9 mouse cellular contexts compared by ENCODE assay signal in genomic region chr1:57174289-57174890, GRCm38 (mm10).
DNase-seq lines count a peak whose midpoint lies in the region; ATAC-seq lines count a peak whose summit lies in the region.
"Had no signal": no experiment of that assay in that cellular context is flagged by ENCODE, and none has a peak within 500 bp of the region (broad histone marks: within the 10 kb centered on the region; RNA-seq: fewer than 3 reads in every experiment).

No protein-coding gene starts in this region.

- 78% methylated on average over 10 of the region's 10 CpGs for WGBS in midbrain, embryonic 12.5 days
- WGBS in midbrain, embryonic 10.5 days = 78% methylated on average over 10 of the region's 10 CpGs
- 46% methylated on average over 10 of the region's 10 CpGs for WGBS in embryonic facial prominence, embryonic 14.5 days
- WGBS in midbrain, embryonic 15.5 days = 58% methylated on average over 10 of the region's 10 CpGs

- no peak overlapping the region for H3K27ac ChIP-seq in midbrain, embryonic 12.5 days (replicated peaks)
- H3K27ac ChIP-seq in midbrain, embryonic 10.5 days (replicated peaks) = no peak overlapping the region
- no peak overlapping the region for H3K27ac ChIP-seq in embryonic facial prominence, embryonic 14.5 days (replicated peaks; ENCODE audit: low read depth, low read length)
- H3K27ac ChIP-seq in midbrain, embryonic 15.5 days = no peak overlapping the region
- H3K27ac ChIP-seq: intestine, embryonic 15.5 days had no signal

- H3K36me3 ChIP-seq in midbrain, embryonic 12.5 days = no peaks in the 10 kb centered on the region
- no peaks in the 10 kb centered on the region for H3K36me3 ChIP-seq in midbrain, embryonic 10.5 days
- no peaks in the 10 kb centered on the region for H3K36me3 ChIP-seq in embryonic facial prominence, embryonic 14.5 days (ENCODE audit: control insufficient read depth, insufficient read depth, low read length)
- H3K36me3 ChIP-seq in midbrain, embryonic 15.5 days (replicated peaks) = no peaks in the 10 kb centered on the region
- H3K36me3 ChIP-seq: intestine, embryonic 15.5 days had no signal

- no peak overlapping the region for H3K4me3 ChIP-seq in midbrain, embryonic 12.5 days
- no peak overlapping the region for H3K4me3 ChIP-seq in midbrain, embryonic 10.5 days
- no peak overlapping the region for H3K4me3 ChIP-seq in embryonic facial prominence, embryonic 14.5 days (ENCODE audit: low read depth, low read length)
- no peak overlapping the region for H3K4me3 ChIP-seq in midbrain, embryonic 15.5 days
- H3K4me3 ChIP-seq: intestine, embryonic 15.5 days had no signal

- ATAC-seq in midbrain, embryonic 12.5 days (ENCODE audit: low FRiP score, low read depth) = peak; percentile 70; the same call in 1 of the 2 replicates
- peak; percentile 70; the same call in 1 of the 2 replicates for ATAC-seq in embryonic facial prominence, embryonic 14.5 days (ENCODE audit: low read depth)
- ATAC-seq in midbrain, embryonic 15.5 days (replicated peaks) = peak; percentile 76
- ATAC-seq: intestine, embryonic 15.5 days had no signal

- H3K9me3 ChIP-seq in midbrain, embryonic 12.5 days = no peaks in the 10 kb centered on the region
- H3K9me3 ChIP-seq in midbrain, embryonic 10.5 days (replicated peaks) = no peaks in the 10 kb centered on the region
- no peaks in the 10 kb centered on the region for H3K9me3 ChIP-seq in embryonic facial prominence, embryonic 14.5 days (ENCODE audit: control insufficient read depth, low read length)
- no peaks in the 10 kb centered on the region for H3K9me3 ChIP-seq in midbrain, embryonic 15.5 days
- H3K9me3 ChIP-seq: intestine, embryonic 15.5 days had no signal

- H3K9ac ChIP-seq in midbrain, embryonic 12.5 days (replicated peaks) = no peak overlapping the region
- no peak overlapping the region for H3K9ac ChIP-seq in embryonic facial prominence, embryonic 14.5 days (ENCODE audit: low read depth, low read length)
- H3K9ac ChIP-seq in midbrain, embryonic 15.5 days = no peak overlapping the region
- H3K9ac ChIP-seq: intestine, embryonic 15.5 days had no signal

- peak; percentile 51 to 66 for DNase-seq in cerebellum, postnatal 10 days
- DNase-seq in cerebellum, adult 11-12 months = no peak
- DNase-seq in midbrain, embryonic 10.5 days (ENCODE audit: low spot score) = no peak
- DNase-seq in embryonic facial prominence, embryonic 14.5 days (ENCODE audit: low spot score) = peak; percentile 89
- DNase-seq in left cerebral cortex, adult 11 months (ENCODE audit: low spot score) = no peak
- DNase-seq in spleen, adult 12 weeks (ENCODE audit: low spot score) = no peak

- no peak overlapping the region for H3K4me2 ChIP-seq in midbrain, embryonic 12.5 days (replicated peaks)
- no peak overlapping the region for H3K4me2 ChIP-seq in embryonic facial prominence, embryonic 14.5 days (ENCODE audit: low read depth, low read length)
- H3K4me2 ChIP-seq in midbrain, embryonic 15.5 days = no peak overlapping the region
- H3K4me2 ChIP-seq: intestine, embryonic 15.5 days had no signal

- 0 out of 2 replicates have a peak, but pooled peaks cover 4% of the 10 kb centered on the region for H3K4me1 ChIP-seq in midbrain, embryonic 12.5 days
- H3K4me1 ChIP-seq in midbrain, embryonic 10.5 days = no peaks in the 10 kb centered on the region
- H3K4me1 ChIP-seq in embryonic facial prominence, embryonic 14.5 days (ENCODE audit: control insufficient read depth, insufficient read depth, low read length) = peaks cover 3% of the 10 kb centered on the region; the same call in 1 of the 2 replicates
- no peaks in the 10 kb centered on the region for H3K4me1 ChIP-seq in midbrain, embryonic 15.5 days
- H3K4me1 ChIP-seq: intestine, embryonic 15.5 days had no signal

- H3K27me3 ChIP-seq in midbrain, embryonic 12.5 days = no peaks in the 10 kb centered on the region
- no peaks in the 10 kb centered on the region for H3K27me3 ChIP-seq in midbrain, embryonic 10.5 days (ENCODE audit: low read depth, poor library complexity, severe bottlenecking)
- no peaks in the 10 kb centered on the region for H3K27me3 ChIP-seq in embryonic facial prominence, embryonic 14.5 days (replicated peaks; ENCODE audit: control insufficient read depth, insufficient read depth, low read length)
- H3K27me3 ChIP-seq in midbrain, embryonic 15.5 days (replicated peaks) = no peaks in the 10 kb centered on the region
- H3K27me3 ChIP-seq: intestine, embryonic 15.5 days had no signal

Comparison
In these comparisons a context has a peak if more than half of its experiments do, and no peak if none do; other contexts are left out.
1. DNase-seq: peak in cerebellum, postnatal 10 days (2 of 2) and embryonic facial prominence, embryonic 14.5 days (single experiment); none in cerebellum, adult 11-12 months (single experiment), midbrain, embryonic 10.5 days (single experiment), left cerebral cortex, adult 11 months (single experiment) and spleen, adult 12 weeks (single experiment).
2. Peak in every context shown above with its lines, with median percentiles within 50 percentile points of each other: ATAC-seq.